Mouse (Mus musculus): ENCODE measurements around the gene Pfn5.
"Not testable (repeated sequence)": the region's sequence is repeated elsewhere in the genome, so short reads cannot be mapped to it uniquely, and the experiment has no call there.

Gene Pfn5

DNA sequence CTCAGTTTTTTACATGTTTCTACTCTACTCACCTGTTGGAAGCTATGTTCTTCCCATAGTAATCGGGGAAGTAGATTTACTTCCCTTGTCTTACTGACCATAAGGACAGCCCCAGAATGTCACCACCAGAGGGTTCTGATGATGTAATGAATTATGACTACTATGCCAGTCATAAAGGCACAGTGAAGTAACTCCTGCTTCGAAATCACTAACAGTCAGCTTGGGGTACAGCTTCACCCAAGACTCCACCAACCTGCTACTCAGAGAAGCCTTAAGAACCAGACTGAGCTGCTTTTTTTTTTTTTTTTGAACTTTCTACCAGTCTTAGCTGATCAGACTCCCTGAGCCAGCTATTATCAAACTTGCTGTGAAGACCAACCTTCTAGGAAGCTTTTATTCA is at the start of gene Pfn5, which contains the start of gene Asb12:
Gene Pfn5 (plus strand): TSS at position 218 of the 400 bp plus-strand sequence.
Gene Asb12 (minus strand): TSS at position 101 of the 400 bp plus-strand sequence.
- no peak for DNase-seq (ENCODE audit: low spot score in 2 of 2)

DNA sequence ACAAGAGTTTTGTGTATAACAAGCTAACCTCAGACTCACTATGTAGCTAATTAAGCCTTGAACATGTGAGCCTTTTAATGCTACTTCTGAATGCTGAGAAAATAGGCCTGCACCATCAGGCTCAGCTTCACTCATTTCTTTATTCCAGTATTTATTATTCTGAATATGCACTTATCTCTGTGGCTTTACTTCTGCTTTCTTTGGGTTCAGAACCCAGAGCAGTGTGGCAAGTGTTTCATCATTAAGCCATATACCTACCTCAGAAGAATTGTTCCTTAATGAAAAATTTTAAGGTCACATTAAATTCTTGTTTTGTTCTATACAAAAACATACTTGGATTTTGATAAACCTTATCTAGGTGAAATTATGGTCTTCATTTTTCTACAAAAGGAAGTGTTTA is 34.0 kb upstream of the Pfn5 start:
- DNase-seq (ENCODE audit: low spot score in 2 of 2), result no peak

DNA sequence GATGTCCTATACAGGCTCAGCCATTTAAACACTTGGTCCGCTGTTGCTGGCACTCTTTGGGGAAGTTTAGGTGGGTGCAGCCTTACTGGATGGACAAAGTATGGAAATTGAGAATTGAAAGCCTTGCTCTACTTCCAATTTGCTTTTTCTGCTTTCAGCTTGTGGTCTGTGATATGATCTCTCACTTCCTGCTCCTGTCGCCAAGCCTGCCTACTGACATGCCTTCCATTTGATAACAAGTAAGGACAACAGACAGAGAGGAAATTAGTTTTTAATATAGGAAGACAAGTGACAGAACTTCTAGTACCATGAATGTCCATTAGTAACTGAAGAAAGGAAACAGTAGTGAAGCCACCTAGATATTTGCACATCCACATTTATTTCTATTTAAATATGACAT is 32.7 kb upstream of the Pfn5 start:
- no peak for DNase-seq (ENCODE audit: low spot score in 2 of 2)

DNA sequence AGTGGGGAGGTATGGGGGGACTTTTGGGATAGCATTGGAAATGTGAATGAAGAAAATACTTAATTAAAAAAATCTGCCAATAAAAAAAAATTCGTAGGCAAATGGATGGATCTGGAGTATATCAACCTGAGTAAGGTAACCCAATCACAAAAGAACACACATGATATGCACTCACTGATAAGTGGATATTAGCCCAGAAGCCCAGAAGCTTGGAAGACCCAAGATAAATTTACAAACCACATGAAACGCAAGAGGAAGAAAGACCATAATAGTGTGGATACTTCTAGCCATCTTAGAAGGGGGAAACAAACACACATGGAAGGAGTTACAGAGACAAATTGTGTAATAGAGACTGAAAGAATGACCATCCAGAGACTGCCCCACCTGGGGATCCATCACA is 22.4 kb upstream of the Pfn5 start:
- DNase-seq (ENCODE audit: low spot score in 2 of 2), result not testable (repeated sequence)

DNA sequence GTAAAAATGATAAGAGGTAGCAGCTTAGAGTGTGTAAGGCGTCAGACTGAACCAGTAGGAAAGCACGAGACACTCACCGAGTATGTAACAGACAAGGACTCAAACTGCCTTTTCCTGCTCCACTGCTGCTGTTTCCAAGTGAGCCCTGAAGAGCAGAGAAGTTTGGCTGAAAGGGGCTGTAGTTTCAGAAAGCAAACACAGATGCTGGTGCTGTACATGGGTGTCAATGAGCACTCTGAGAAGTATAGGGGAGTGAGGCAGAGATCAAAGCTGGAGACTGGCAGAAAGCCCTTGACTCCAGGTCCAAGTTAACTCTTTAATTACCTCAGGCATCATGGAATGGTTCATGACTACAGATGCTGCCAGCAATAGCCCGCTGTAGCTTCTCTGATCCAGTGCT is 3.6 kb upstream of the Pfn5 start:
- DNase-seq (ENCODE audit: low spot score in 2 of 2), result no peak

DNA sequence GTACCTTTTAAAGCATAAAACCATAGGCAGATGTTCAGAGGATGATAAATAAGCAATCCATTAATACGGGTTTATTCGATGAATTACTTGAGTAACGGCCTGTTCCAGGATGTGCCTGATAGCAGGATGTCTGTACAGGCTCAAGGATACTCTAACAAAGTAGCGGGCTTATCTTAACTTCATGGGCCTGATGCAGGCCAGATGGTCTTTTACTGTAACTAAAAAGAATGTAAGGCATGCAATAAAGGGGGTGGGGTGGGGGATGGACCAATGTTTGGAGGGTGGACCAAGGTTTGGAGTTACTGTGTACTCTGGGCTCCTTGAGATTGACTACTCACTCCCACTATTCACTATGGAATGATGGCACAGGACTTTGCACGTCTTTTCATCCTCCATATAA is 42.7 kb downstream of the Pfn5 start:
- DNase-seq (ENCODE audit: low spot score in 2 of 2), result no peak
